Mouse (Mus musculus): Measurements from ENCODE around the gene Mapk7.

Gene Mapk7

DNA sequence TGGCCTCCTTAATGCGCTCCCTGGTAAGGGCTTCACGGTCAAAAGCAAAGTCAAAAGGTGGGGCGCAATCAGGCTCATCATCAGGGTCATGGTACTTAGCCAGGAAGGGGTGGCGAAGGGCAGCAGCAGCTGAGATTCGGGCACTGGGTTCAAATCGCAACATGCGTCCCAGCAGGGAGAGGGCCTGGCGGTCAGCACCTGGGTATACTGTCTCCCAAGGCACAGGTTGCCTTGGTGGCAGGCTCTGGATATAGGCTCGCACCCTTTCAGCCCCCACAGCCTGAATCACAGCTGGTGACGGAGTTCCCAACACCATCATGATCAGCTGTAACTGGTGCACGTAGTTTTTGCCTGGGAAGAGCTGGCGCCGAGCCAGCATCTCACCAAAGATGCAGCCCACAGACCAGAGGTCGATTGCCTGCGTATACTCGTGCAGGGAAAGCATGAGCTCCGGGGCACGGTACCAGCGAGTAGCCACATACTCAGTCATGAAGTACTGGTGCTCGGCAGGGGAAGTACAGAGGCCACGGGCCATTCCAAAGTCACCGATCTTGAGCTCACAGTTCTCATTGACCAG is 3.2 kb downstream of the Mapk7 start:
- DNase-seq (ENCODE audit: low spot score in 2 of 2) = no peak

GRCm38 (mm10) chr11:61489874-61490273 is 4.3 kb downstream of the Mapk7 start:
- no peak for DNase-seq (ENCODE audit: low spot score in 2 of 2)

- DNase-seq (ENCODE audit: low spot score in 2 of 2) = no peak
Observed at GRCm38 (mm10) chr11:61489085-61489484, 5.1 kb downstream of the Mapk7 start.

DNA sequence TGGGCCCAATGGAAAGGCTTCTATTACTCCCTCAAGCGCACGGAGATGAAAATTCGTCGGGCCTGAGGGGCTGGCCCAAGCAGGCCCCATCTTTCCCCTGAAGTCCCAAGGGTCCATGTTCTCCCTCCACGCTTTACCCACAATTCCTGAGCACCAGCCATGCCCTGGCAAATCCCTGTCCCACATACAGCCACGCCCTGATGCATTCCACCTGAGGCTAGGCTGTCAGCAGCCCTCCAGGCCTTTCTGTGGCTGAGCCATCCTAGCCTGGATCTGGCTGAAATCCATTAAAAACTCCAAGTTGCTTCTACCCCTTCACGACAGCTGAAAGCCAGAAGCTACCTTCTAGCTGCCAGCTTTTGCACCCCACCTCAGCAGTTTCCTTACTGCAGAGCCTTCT is 6.3 kb downstream of the Mapk7 start:
- DNase-seq (ENCODE audit: low spot score in 2 of 2) = no peak

- peak in 1 of 2 experiments; percentile 39 for DNase-seq (ENCODE audit: low spot score in 2 of 2)
Observed at GRCm38 (mm10) chr11:61487401-61487800, 6.8 kb downstream of the Mapk7 start.

DNA sequence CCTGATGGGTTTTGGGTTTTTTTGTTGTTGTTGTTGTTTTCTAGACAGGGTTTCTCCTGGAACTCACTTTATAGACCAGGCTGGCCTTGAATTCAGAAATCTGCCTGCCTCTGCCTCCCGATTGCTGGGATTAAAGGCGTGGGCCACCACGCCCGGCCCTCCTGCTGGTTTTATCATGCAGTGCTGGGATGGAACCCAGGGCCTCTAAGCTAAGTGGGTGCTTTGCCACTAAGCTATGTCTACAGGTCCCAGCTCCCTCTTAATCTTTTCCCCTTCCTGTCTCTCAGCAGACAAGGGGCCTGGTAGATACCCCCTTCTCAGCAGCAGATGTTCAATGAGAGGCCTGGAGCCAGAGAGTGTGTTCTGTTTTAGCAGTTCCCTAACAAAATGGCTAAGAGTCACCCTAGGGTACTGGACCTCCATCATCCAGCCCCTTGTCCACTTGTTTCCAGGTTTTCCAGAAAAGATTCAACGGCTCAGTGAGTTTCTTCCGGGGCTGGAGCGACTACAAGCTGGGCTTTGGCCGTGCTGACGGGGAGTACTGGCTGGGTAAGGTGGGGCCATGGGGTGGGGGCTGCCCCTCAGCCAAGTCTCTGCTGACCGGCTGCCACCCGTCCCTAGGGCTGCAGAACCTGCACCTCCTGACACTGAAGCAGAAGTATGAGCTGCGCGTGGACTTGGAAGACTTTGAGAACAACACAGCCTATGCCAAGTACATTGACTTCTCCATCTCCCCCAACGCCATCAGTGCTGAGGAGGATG is 7.6 kb downstream of the Mapk7 start:
- no peak for DNase-seq (ENCODE audit: low spot score in 2 of 2)

DNA sequence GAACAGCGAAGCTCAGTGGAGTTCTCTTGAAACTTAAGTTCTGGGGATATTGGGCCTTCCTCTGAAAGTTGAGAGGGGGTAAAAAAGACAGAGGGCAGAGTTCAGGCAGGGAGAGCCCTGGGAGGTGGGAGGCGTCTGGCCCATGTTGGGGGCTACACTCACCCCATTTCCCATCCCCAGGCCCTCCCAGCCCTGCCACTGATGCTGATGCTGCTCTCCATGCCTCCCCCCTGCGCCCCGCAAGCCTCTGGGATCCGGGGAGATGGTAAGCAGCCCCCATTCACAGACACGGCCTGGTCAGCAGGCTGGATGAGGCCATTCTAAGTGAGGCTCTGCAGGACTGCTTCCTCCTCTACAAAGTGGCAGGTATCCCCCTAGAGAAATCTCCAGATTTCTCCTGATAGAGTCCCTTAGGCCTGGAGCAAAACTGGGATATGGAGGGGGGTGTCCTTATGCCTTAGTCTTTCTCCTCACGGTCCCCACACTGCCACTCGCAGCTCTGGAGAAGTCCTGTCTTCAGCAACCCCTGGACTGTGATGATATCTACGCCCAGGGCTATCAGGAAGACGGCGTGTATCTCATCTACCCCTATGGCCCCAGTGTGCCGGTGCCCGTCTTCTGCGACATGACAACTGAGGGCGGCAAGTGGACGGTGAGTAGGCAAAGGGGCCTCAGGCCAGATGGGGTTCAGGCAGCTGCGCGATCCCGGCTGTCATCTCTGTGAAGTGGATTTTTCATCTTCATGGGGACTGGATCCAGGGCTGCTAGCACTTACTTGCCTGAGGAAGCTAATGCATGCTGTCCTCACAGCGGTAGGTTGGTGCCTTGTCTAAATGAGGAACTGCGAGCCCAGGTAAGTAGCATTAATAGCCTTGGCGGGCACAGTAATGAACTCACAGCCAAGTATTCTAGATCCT is 8.4 kb downstream of the Mapk7 start:
- no peak for DNase-seq (ENCODE audit: low spot score in 2 of 2)

DNA sequence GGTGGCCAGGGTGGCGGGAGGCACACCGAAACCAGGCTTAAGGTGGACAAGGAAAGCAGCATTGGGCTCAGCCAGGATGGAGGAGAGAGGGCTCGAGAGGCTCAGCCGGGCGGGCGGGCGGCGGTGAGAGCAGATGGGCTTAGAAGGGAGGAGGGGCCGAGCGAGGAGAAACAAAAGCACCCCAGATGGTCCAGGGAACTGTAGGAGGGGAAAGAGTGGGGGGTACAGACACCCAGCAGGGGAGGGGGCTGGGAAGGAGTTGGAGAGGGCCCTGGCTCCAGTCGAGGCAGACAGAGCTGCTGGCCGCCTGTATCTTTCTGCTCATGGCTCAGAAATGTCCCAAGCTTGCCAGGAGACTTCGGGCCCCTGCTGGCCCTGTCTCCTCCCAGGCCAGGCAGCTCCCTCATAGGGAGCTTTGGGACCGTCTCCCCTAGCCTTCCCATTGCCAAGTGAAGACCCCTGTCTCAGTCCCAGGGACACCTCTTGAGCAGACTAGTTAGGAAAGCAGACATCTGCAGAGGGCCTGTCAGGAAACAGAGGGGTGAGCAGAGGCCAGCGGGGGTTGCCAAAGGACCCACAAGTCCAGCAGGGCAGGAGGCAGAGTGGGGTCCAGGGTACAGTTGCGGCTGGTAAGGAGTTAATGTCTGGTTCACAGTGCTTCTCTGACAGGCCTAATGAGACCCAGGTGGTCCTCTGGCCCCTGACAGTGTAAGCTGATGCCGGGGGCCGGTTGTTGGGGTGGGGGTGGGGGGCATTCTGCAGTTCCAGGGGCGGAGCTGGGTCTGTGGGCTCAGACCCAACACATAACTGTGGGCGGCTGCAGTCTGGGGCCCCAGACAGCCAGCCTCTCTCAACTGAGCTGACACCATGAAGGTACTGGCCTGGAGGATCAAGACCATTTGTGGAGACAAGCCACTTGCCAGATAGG is 9.3 kb downstream of the Mapk7 start, which contains the start of gene Mfap4:
Mfap4 (plus strand) TSS at position 819 of the 928 bp plus-strand sequence.
- DNase-seq (ENCODE audit: low spot score in 2 of 2) = peak in 1 of 2 experiments; percentile 34

GRCm38 (mm10) chr11:61484256-61484612 is 10.0 kb downstream of the Mapk7 start:
- DNase-seq (ENCODE audit: low spot score in 2 of 2) = no peak

DNA sequence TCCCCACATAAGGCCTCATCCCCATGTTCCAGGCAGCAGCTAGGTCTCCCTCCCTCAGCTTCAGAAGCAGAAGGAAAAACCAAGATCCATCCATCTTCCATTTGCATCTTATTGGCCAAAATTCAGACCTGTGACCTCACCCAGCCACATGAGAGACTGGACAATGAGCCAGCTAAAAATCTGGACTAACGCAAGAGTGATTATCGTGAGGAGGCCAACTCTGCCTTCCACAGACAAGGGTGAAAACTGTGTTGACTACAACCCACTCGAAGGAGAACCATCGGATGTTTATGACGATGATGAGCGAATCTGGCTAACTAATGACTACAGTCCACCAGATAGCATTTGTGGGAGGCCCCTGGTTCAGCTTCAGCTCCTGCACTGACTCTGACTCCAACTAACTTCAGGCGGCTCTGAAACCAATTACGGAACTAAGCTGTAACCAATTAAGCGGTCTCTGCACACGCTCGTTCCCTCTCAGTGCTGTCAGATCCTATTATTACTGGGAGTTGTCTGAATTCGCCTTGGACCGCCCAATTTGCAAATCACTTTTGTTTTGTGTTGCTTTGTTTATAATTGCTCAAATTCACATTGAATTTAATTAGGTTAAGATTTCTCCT is 10.9 kb downstream of the Mapk7 start:
- DNase-seq (ENCODE audit: low spot score in 2 of 2) = no peak

DNA sequence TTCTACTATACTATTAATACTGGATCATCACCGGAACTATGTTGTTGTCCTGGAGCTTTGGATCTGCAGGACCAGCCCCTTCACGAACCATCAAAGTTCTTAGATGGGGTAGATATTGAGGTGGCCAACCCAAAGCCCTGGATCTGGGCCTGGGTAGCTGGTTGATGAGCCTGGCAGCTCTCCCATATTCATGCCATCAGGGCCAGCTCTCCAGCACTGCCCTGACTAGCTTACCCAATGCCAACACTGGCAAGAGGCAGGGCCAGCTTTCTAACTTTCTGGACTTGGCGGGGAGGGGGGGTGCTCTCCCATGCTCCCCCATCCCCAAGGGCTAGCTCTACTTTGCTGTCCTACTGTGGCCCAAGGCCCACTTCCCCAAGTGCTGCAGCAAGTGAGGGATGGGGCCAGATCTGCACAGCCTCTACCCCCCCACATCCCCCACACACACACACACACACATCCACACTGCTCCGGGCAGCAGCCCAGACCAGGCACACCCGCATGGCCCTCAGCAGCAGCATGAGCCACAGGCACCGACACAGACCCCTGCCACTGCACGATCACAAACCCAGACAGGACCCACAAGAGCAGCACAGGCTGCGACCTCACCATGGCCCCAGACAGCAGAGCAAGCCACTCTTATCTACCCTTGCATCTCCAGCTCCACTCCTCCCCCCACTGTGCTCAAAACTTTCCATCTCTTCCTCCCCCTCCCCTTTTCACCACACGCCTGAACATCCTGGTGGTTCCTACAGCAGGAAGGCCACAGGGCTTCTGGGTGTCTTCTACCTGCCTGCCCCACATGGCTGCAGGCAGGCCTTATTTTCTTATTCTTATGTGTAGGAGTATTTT is 12.7 kb downstream of the Mapk7 start:
- no peak for DNase-seq (ENCODE audit: low spot score in 2 of 2)

- no peak for DNase-seq (ENCODE audit: low spot score in 2 of 2)
Observed at GRCm38 (mm10) chr11:61478788-61479187, 15.4 kb downstream of the Mapk7 start.

DNA sequence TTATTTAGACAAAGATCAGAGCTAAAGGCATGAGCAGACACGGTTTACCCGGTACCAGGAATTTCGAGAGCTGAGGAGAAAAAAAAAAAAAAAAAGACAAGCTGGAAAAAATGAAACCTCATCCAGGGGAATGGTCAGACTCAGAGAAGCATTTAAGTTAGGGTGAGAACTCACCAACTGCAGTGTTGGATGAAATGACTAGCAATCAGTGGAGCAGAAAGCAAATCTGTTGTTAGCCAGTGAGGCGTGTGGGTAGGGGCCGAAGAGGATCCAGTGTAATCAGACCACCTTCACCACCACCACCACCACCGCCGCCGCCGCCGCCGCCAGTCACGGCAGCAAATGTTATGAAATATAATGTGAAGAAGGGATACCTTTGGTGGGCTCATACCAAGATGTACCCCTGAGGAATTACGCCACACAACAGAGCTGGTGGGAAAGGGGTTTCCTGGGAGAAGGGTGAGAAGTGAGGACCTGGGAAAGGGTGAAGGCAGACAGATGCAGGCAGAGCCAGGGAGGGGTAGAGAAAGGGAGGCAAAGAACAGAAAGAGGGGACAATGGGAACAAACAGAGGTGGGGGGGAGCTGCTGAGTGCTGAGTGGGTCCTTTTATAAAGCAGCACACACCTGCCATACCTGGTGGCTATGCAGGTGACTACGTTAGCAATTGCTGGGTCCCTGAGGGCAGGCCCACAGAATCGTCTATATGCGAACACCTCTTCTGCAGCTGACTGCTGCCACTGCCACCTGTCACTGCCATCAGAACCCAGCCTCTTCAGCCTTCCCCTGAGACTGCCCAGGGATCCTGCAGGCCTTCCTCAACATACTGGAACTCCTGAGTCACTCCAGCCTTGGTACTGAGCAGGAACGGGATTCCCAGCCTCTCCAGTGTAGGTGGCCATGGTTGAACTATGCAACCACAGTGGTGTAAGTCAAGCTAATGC is 16.4 kb downstream of the Mapk7 start:
- DNase-seq (ENCODE audit: low spot score in 2 of 2) = no peak

DNA sequence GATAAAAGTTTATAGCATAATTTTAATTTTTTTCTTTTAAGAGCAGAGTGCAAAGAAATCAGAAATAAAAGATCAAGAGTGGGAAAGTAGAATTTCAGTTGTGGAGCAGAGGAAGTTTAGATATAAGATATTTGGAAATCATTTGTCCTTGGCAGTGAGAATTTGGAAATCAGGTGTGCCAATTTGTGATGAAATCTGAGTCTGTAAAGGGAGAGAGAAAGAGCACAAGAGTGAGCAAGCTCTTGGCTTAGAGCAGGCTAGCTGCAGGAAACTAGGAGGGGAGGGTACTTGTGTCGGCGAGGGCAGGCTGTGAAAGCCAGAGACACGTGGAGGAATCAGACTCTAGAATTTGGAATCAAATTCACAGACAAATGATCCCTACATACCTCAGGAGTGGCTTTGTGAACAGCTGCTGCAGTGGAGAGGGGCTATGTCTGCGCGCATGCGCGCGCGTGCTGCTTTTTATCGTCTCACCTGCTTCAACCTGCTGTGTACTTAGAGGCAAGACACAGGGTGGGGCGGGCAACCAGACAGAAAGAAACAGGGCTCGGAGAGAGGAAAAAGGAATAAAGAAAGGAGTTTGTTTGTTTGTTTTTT is 17.3 kb downstream of the Mapk7 start:
- DNase-seq (ENCODE audit: low spot score in 2 of 2) = no peak

DNA sequence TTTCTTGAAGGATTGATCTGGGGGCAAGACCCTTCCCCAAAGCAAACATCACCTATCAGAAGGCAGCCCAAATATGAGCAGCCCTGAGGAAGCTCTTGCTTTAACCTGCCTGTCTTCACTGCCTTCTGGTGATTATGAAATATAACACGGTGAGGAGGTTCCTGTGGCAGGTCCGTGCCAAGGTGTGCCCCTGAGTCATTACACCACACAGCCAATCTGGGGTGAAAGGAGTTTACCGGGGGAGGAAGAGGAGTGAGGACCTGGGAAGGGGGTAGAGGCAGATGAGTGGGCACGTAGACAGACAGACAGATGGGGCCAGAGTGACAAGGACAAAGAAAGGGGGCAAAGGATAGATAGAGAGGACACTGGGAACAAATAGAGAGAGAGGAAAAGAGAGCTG is 20.6 kb downstream of the Mapk7 start:
- DNase-seq (ENCODE audit: low spot score in 2 of 2) = no peak

DNA sequence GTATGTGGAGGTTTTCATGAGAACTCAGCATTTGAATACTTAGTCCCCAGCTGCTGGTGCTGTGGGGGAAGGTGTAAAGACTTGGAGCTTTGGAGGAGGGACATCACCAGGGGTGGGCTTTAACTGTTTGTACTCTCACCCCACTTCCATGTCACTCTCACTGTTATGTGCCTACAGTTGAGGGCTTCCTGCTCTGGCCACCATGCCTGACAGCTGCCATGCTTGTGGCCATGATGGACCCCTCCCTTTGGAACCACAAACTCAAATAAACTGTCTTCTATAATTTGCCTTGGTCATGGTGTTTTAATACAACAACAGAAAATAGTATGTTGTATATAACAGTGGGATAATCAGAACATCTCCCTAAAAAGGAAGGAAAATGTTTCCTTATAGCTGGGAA is 23.3 kb downstream of the Mapk7 start:
- no peak for DNase-seq (ENCODE audit: low spot score in 2 of 2)

DNA sequence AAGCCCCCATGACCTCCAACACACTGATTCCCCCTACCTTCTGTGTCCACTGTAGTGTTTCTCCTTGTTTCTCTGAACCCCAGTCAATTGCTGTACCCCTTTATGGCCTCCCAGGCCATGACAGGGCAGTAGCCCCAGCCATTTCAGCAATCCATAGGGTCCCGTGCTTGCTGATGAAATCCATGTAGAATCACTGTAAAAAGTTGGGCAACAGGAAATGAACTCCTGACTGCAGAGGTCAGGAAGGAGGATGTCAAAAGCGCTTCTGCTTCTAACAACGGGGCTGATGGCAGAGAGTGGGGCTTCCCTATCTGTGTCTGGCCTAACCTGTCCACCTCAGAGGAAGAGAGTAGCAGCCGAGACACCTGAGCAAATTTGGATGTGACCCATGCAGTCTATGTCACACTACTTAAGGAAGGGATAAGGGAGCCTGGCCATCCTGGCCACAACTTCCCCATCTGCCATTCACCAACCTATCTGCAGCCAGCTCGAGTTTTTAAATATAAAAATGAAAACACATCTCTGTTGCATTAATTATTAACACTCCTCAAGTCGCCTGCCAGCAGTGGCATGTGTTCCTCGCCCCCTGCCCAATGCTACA is 24.8 kb downstream of the Mapk7 start:
- DNase-seq (ENCODE audit: low spot score in 2 of 2) = no peak

- no peak for DNase-seq (ENCODE audit: low spot score in 2 of 2)
Observed at GRCm38 (mm10) chr11:61468534-61468933, 25.7 kb downstream of the Mapk7 start.
